In genomic region chr6:122874720-122875389, GRCm38 (mm10) we compare ENCODE assay signal across 8 mouse cellular contexts. TPM values are rescaled to one million over a fixed set of nuclear protein-coding genes. Genes with fewer than 3 reads are reported as not detected.
DNase-seq lines count a peak whose midpoint lies in the region; ATAC-seq and TF ChIP-seq lines count a peak whose summit lies in the region.

No protein-coding gene starts in this region.

- peak; percentile 75 for ATAC-seq in forebrain, embryonic 16.5 days
- ATAC-seq in liver, embryonic 16.5 days (ENCODE audit: low read depth), result peak; percentile 58

- peak overlapping the region; percentile 83 for H3K9ac ChIP-seq in forebrain, embryonic 16.5 days (replicated peaks; ENCODE audit: low read depth, low read length)
- peak overlapping the region; percentile 91 for H3K9ac ChIP-seq in liver, embryonic 16.5 days (ENCODE audit: low read depth, low read length)

- WGBS in forebrain, embryonic 16.5 days, result 0% methylated on average over 31 of the region's 31 CpGs
- WGBS in liver, embryonic 16.5 days (ENCODE audit: insufficient replicate concordance), result under 1% methylated on average over 31 of the region's 31 CpGs
- WGBS in small intestine, adult 2 months, result under 1% methylated on average over 31 of the region's 31 CpGs

- H3K4me2 ChIP-seq in forebrain, embryonic 16.5 days (ENCODE audit: low read length), result peak overlapping the region; percentile 61
- peak overlapping the region; percentile 74 for H3K4me2 ChIP-seq in liver, embryonic 16.5 days (ENCODE audit: low read depth, low read length)

- peak overlapping the region; percentile 85 for H3K4me3 ChIP-seq in forebrain, embryonic 16.5 days (replicated peaks; ENCODE audit: low read length)
- H3K4me3 ChIP-seq in liver, embryonic 16.5 days (ENCODE audit: low read depth, low read length), result peak overlapping the region; percentile 98
- H3K4me3 ChIP-seq in small intestine, adult 2 months (ENCODE audit: low read depth, low read length), result peak overlapping the region; percentile 74

- H3K27me3 ChIP-seq in forebrain, embryonic 16.5 days (replicated peaks; ENCODE audit: control insufficient read depth, insufficient read depth, low read length), result no peaks in the 10 kb centered on the region
- H3K27me3 ChIP-seq in liver, embryonic 16.5 days (ENCODE audit: control insufficient read depth, insufficient read depth, low read depth, low read length), result no peaks in the 10 kb centered on the region; the same call in 1 of the 2 replicates
- no peaks in the 10 kb centered on the region for H3K27me3 ChIP-seq in small intestine, adult 2 months (ENCODE audit: control insufficient read depth, insufficient read depth, low read length)

- TF ChIP-seq CTCF in brain, embryonic 14.5 days (IDR thresholded peaks at IDR 0.05; ENCODE audit: borderline replicate concordance, extremely low read depth, insufficient read depth, insufficient read length), result no peak
- TF ChIP-seq CTCF in small intestine, adult 2 months (IDR thresholded peaks at IDR 0.05; ENCODE audit: extremely low read depth, insufficient read length, insufficient replicate concordance, low read depth, low read length), result no peak

- H3K9me3 ChIP-seq in forebrain, embryonic 16.5 days (ENCODE audit: control insufficient read depth, low read length), result no peaks in the 10 kb centered on the region
- H3K9me3 ChIP-seq in liver, embryonic 16.5 days (replicated peaks; ENCODE audit: control insufficient read depth, low read length), result no peaks in the 10 kb centered on the region

- no peaks in the 10 kb centered on the region; the same call in 1 of the 2 replicates for H3K36me3 ChIP-seq in forebrain, embryonic 16.5 days (ENCODE audit: control insufficient read depth, insufficient read depth)
- H3K36me3 ChIP-seq in liver, embryonic 16.5 days (ENCODE audit: control insufficient read depth, insufficient read depth), result peaks cover 5% of the 10 kb centered on the region; the same call in 1 of the 2 replicates
- H3K36me3 ChIP-seq in small intestine, adult 2 months (ENCODE audit: control insufficient read depth, insufficient read depth, low read length), result peaks cover 2% of the 10 kb centered on the region; the same call in 1 of the 2 replicates

- intact Hi-C loops in left cerebral cortex, postnatal 4 days (cut with DNase I), result loop anchor here (10.0 kb wide), 1 partner anchor 210 kb away; no protein-coding TSS in a partner anchor

- peaks cover 15% of the 10 kb centered on the region for H3K4me1 ChIP-seq in forebrain, embryonic 16.5 days (replicated peaks; ENCODE audit: control insufficient read depth, insufficient read depth, low read length)
- H3K4me1 ChIP-seq in liver, embryonic 16.5 days (ENCODE audit: control insufficient read depth, low read depth, low read length), result peaks cover 15% of the 10 kb centered on the region
- H3K4me1 ChIP-seq in small intestine, adult 2 months (ENCODE audit: control insufficient read depth, insufficient read depth, insufficient read length, low read length), result peaks cover 13% of the 10 kb centered on the region; the same call in 1 of the 2 replicates

- no peak for TF ChIP-seq POLR2A in brain, embryonic 14.5 days (IDR thresholded peaks at IDR 0.05; ENCODE audit: borderline replicate concordance, extremely low read depth, insufficient read depth, insufficient read length, poor library complexity, severe bottlenecking)
- TF ChIP-seq POLR2A in small intestine, adult 2 months (IDR thresholded peaks at IDR 0.05; ENCODE audit: low read depth, low read length), result no peak

- peak overlapping the region; percentile 93 for H3K27ac ChIP-seq in forebrain, embryonic 16.5 days (ENCODE audit: low read length)
- H3K27ac ChIP-seq in liver, embryonic 16.5 days (ENCODE audit: low read length), result peak overlapping the region; percentile 87
- peak overlapping the region; percentile 61 for H3K27ac ChIP-seq in small intestine, adult 2 months (ENCODE audit: insufficient read depth, low read depth, low read length)

- DNase-seq in left cerebral cortex, postnatal 4 days, result peak; percentile 61
- DNase-seq in left cerebral cortex, adult 9 months (ENCODE audit: low spot score in 2 of 2), result no peak
- peak; percentile 72 for DNase-seq in brain, embryonic 14.5 days (ENCODE audit: low read depth)
- no peak for DNase-seq in yolk sac, embryonic 10.5 days (ENCODE audit: low spot score)
- DNase-seq in adrenal gland, postnatal 25 days, result no peak

RNA-seq across cellular contexts. Expression of gene Necap1, which starts 0.6 kb away (rescaled TPM):
- total RNA-seq in left cerebral cortex, postnatal 4 days (2021), result 100 to 1,000 TPM; 107 to 123 TPM
- 74.3 and 84.2 TPM in 2 replicates for polyA plus RNA-seq in brain, embryonic 14.5 days (2012; rRNA removed)
- polyA plus RNA-seq in forebrain, embryonic 16.5 days (2015; fragmentation: Nextera tagmentation; extraction: Ambion mirVana), result 132 and 139 TPM in 2 replicates
- polyA plus RNA-seq in liver, embryonic 16.5 days (2015; fragmentation: Nextera tagmentation; extraction: Ambion mirVana), result 26.0 and 27.6 TPM in 2 replicates
- 5.1 and 8.6 TPM in 2 replicates for polyA plus RNA-seq in small intestine, adult 2 months (2012; rRNA removed)
- 52.5 and 52.9 TPM in 2 replicates for total RNA-seq in adrenal gland, postnatal 25 days (2021)

RNA-seq across cellular contexts. Expression of gene C3ar1, which starts 18.9 kb away (rescaled TPM):
- total RNA-seq in left cerebral cortex, postnatal 4 days (2021), result 1 to 10 TPM; 1.0 to 1.1 TPM
- polyA plus RNA-seq in brain, embryonic 14.5 days (2012; rRNA removed), result 1.3 TPM in 2 replicates
- 1.0 and 1.8 TPM in 2 replicates for polyA plus RNA-seq in forebrain, embryonic 16.5 days (2015; fragmentation: Nextera tagmentation; extraction: Ambion mirVana)
- 0.99 and 1.1 TPM in 2 replicates for polyA plus RNA-seq in liver, embryonic 16.5 days (2015; fragmentation: Nextera tagmentation; extraction: Ambion mirVana)
- 1.2 and 1.8 TPM in 2 replicates for polyA plus RNA-seq in small intestine, adult 2 months (2012; rRNA removed)
- total RNA-seq in adrenal gland, postnatal 25 days (2021), result 1.9 and 3.0 TPM in 2 replicates

RNA-seq across cellular contexts. Expression of gene Clec4a1, which starts 46.8 kb away (rescaled TPM):
- total RNA-seq in left cerebral cortex, postnatal 4 days (2021), result 1 to 10 TPM in 1 of 2 experiments, under 1 TPM in 1; 0.52 to 1.0 TPM
- 0.90 and 1.2 TPM in 2 replicates for polyA plus RNA-seq in brain, embryonic 14.5 days (2012; rRNA removed)
- polyA plus RNA-seq in forebrain, embryonic 16.5 days (2015; fragmentation: Nextera tagmentation; extraction: Ambion mirVana), result 0.46 and 1.0 TPM in 2 replicates
- 6.4 and 6.5 TPM in 2 replicates for polyA plus RNA-seq in liver, embryonic 16.5 days (2015; fragmentation: Nextera tagmentation; extraction: Ambion mirVana)
- polyA plus RNA-seq in small intestine, adult 2 months (2012; rRNA removed), result 0.29 and 0.65 TPM in 2 replicates
- 1.0 and 1.6 TPM in 2 replicates for total RNA-seq in adrenal gland, postnatal 25 days (2021)

RNA-seq across cellular contexts. Expression of gene Foxj2, which starts 55.1 kb away (rescaled TPM):
- 10 to 100 TPM; 29.4 to 32.7 TPM for total RNA-seq in left cerebral cortex, postnatal 4 days (2021)
- polyA plus RNA-seq in brain, embryonic 14.5 days (2012; rRNA removed), result 5.9 and 12.5 TPM in 2 replicates
- 8.1 and 8.5 TPM in 2 replicates for polyA plus RNA-seq in forebrain, embryonic 16.5 days (2015; fragmentation: Nextera tagmentation; extraction: Ambion mirVana)
- 1.3 and 1.5 TPM in 2 replicates for polyA plus RNA-seq in liver, embryonic 16.5 days (2015; fragmentation: Nextera tagmentation; extraction: Ambion mirVana)
- polyA plus RNA-seq in small intestine, adult 2 months (2012; rRNA removed), result 5.9 and 12.3 TPM in 2 replicates
- total RNA-seq in adrenal gland, postnatal 25 days (2021), result 22.0 and 22.8 TPM in 2 replicates

Comparison
In these comparisons a context has a peak if more than half of its experiments do, and no peak if none do; other contexts are left out.
1. DNase-seq: peak in left cerebral cortex, postnatal 4 days (single experiment) and brain, embryonic 14.5 days (single experiment); none in left cerebral cortex, adult 9 months (0 of 2), yolk sac, embryonic 10.5 days (single experiment) and adrenal gland, postnatal 25 days (single experiment).
2. Peak in every context shown above with its lines, with median percentiles within 50 percentile points of each other: H3K27ac ChIP-seq and H3K4me3 ChIP-seq.